Mouse (Mus musculus): ENCODE results near the gene Fxyd3. TPM values are rescaled to one million over a fixed set of nuclear protein-coding genes. Genes with fewer than 3 reads are reported as not detected.

Gene Fxyd3
- total RNA-seq, 2 experiments from 2014 or later: 1.2 to 1.4 TPM

- H3K27ac ChIP-seq: peak within 1 kb of the TSS; percentile 66
- TF ChIP-seq CTCF (IDR thresholded peaks at IDR 0.05): peak; percentile 14; the same call in 1 of the 2 replicates
- no peak for DNase-seq
- H3K4me3 ChIP-seq: peak within 1 kb of the TSS; percentile 75
- intact Hi-C loops (cut with DNase I): loop anchor here (5.0 to 10.0 kb wide), 2 partner anchors 94 to 103 kb away; partner anchors contain the start of genes Gramd1a and Usf2
Measured at GRCm38 (mm10) chr7:31051321-31052021, 25.0 kb downstream of the Fxyd3 start, which contains the start of gene Fxyd7. Gene Fxyd7 (minus strand): TSS chr7:31051467.

DNA sequence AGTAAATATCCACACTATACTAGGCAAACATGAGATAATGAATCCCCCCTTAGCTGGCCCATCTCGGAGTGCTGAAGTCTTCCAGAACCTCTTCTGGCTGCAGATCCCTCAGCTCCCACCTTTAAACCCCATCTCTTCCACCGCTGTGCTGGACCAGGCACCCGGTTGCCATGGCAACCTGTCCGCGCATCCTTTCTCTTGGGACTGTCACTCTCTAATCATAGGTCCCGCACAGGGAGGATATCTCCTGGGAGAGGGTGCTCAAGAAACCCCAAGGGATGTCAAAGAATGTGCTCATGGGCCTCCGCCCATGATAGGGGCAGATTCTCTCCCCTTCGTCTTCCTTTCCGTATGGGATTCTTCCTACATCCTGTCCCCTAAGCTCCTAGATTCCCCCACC is 25.6 kb downstream of the Fxyd3 start:
- H3K27ac ChIP-seq: no peak overlapping the region
- intact Hi-C loops (cut with DNase I): loop anchor here (5.0 to 10.0 kb wide), 2 partner anchors 94 to 104 kb away; partner anchors contain the start of genes Gramd1a and Usf2
- DNase-seq: no peak
- no peak for TF ChIP-seq CTCF (IDR thresholded peaks at IDR 0.05)
- 0 out of 2 replicates have a peak overlapping the region, but pooled peaks have one; percentile 11 for H3K4me3 ChIP-seq

GRCm38 (mm10) chr7:31050487-31050886 is 26.0 kb downstream of the Fxyd3 start:
- DNase-seq: no peak
- intact Hi-C loops (cut with DNase I): loop anchor here (5.0 to 10.0 kb wide), 2 partner anchors 93 to 104 kb away; partner anchors contain the start of genes Gramd1a and Usf2
- no peak for TF ChIP-seq CTCF (IDR thresholded peaks at IDR 0.05)
- H3K4me3 ChIP-seq: no peak overlapping the region
- no peak overlapping the region for H3K27ac ChIP-seq

GRCm38 (mm10) chr7:31049846-31050281 is 26.6 kb downstream of the Fxyd3 start:
- DNase-seq: peak; percentile 38
- TF ChIP-seq CTCF (IDR thresholded peaks at IDR 0.05): no peak
- Histone ChIP-seq H3K4me3 (no peak overlapping the region), H3K27ac (no peak overlapping the region)
- intact Hi-C loops (cut with DNase I): loop anchor here (5.0 to 10.0 kb wide), 2 partner anchors 93 to 105 kb away; partner anchors contain the start of genes Gramd1a and Usf2

DNA sequence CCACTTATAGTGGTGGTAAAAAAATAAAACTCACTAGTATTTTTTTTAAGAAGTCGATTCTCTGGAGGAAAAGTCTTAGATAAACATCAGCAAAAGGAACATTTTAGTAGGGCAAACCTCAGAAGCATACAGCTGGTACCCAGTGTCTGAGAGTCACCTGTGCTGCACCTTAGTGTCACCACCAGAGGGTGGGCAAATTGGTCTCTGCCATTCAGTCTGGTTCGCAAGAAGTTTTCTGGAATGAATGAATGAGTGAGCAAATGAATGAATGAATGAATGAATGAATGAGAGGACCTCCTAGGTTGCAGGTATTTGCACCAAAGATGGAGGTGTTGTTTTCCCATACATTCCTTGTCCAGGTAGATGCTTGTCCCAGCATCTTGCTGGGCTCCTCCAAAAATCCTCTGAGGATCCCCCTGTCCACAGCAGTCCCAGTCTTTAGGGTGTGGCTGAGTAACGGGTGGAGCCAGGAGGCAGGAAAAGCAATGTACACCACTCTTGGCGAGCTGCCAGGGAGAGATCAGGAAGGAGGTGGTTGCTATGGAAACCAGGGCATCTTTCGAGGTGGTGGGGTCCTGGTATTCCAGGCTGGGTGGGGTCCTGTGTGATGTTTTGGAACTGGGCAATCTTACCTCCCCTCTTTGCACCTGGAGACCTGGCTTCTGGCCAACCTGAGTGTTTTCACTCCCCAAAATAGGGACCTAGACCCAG is 27.2 kb downstream of the Fxyd3 start:
- Histone ChIP-seq H3K4me3 (no peak overlapping the region), H3K27ac (no peak overlapping the region)
- intact Hi-C loops (cut with DNase I): no loop called here
- no peak for TF ChIP-seq CTCF (IDR thresholded peaks at IDR 0.05)
- DNase-seq: peak; percentile 44

GRCm38 (mm10) chr7:31042431-31042910 is 34.0 kb downstream of the Fxyd3 start, which contains the start of gene Fxyd5:
Gene Fxyd5 (minus strand): TSS chr7:31042481.
- peak within 1 kb of the TSS; percentile 83 for H3K27ac ChIP-seq
- intact Hi-C loops (cut with DNase I): loop anchor here (5.0 kb wide), 1 partner anchor 70 kb away; the partner anchor contains the start of genes Fam187b and Lsr
- no peak for TF ChIP-seq CTCF (IDR thresholded peaks at IDR 0.05)
- no peak for DNase-seq
- H3K4me3 ChIP-seq: peak within 1 kb of the TSS; percentile 75

- intact Hi-C loops (cut with DNase I): loop anchor here (5.0 kb wide), 1 partner anchor 69 kb away; the partner anchor contains the start of genes Fam187b and Lsr
Measured at GRCm38 (mm10) chr7:31041662-31042315, 34.7 kb downstream of the Fxyd3 start.

DNA sequence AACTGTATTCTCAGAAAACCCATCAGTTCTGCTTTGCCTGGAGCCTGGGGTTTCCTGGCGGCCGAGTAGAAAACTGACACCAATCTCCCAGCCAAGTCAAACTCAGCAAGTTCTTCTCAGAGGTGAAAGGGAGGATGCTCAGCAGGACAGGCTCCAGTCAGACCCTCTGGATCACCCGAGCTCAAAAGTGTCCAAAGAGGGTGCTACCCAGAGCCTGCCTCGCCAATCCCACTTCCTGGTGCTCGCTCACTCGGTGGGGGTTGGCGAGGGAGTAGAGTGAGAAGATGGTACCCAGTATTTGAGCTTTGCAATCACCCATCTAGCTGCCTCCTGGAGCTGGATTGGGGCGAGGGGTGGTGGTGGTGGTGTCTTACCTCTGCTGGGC is 35.5 kb downstream of the Fxyd3 start:
- Histone ChIP-seq H3K4me3 (peak overlapping the region; percentile 75), H3K27ac (peak overlapping the region; percentile 83)
- TF ChIP-seq CTCF (IDR thresholded peaks at IDR 0.05): no peak
- intact Hi-C loops (cut with DNase I): loop anchor here (5.0 kb wide), 1 partner anchor 69 kb away; the partner anchor contains the start of genes Fam187b and Lsr
- DNase-seq: no peak

More at GRCm38 (mm10) chr7:31041662-31042315, 34.7 kb downstream of the Fxyd3 start:
- no peak for TF ChIP-seq CTCF (IDR thresholded peaks at IDR 0.05)
- peak; percentile 69 for DNase-seq
- H3K27ac ChIP-seq: peak overlapping the region; percentile 83
- H3K4me3 ChIP-seq: peak overlapping the region; percentile 75

- no peak for DNase-seq
- intact Hi-C loops (cut with DNase I): loop anchor here (5.0 kb wide), 1 partner anchor 68 kb away; the partner anchor contains the start of genes Fam187b and Lsr
- no peak overlapping the region; the same call in 1 of the 2 replicates for H3K27ac ChIP-seq
- TF ChIP-seq CTCF (IDR thresholded peaks at IDR 0.05): no peak
- peak overlapping the region; percentile 75 for H3K4me3 ChIP-seq
Measured at GRCm38 (mm10) chr7:31040281-31041022, 36.1 kb downstream of the Fxyd3 start.

DNA sequence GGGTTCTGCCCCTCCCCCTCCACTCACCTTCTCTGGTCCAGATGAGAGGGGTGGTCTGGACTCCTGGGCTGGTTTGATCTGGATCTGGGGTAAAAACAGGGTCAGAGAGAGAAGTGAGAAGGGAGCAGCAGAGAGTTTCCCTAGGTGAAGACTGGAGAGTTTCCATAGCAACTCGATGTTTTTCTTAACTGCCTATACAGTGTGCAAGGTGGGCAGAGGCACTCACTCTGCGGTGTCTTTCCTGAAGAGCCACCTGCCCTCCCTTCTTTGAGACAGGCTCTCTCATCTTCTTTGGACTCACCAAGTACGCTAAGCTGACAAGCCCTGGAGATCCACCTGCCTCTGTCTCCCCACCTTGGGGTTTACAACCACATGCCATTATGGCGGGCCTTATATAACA is 37.5 kb downstream of the Fxyd3 start:
- Histone ChIP-seq H3K27ac (no peak overlapping the region), H3K4me3 (no peak overlapping the region)
- intact Hi-C loops (cut with DNase I): no loop called here
- no peak for TF ChIP-seq CTCF (IDR thresholded peaks at IDR 0.05)
- no peak for DNase-seq

GRCm38 (mm10) chr7:31037675-31038074 is 38.8 kb downstream of the Fxyd3 start:
- no peak for TF ChIP-seq CTCF (IDR thresholded peaks at IDR 0.05)
- H3K4me3 ChIP-seq: no peak overlapping the region
- no peak for DNase-seq
- no peak overlapping the region for H3K27ac ChIP-seq
- intact Hi-C loops (cut with DNase I): no loop called here
